Mouse (Mus musculus) frontal cortex, postnatal 14 days (tissue): ENCODE results near the gene Atp5b.
"Not testable (repeated sequence)": the region's sequence is repeated elsewhere in the genome, so short reads cannot be mapped to it uniquely, and the experiment has no call there.

Source experiments
- DNase-seq, 2 experiments: peaks; one replicate each; pipeline ENCODE4 v3.0.0; 2022; ENCODE audit warnings: low spot score in 2 of 2

Gene Atp5b

DNA sequence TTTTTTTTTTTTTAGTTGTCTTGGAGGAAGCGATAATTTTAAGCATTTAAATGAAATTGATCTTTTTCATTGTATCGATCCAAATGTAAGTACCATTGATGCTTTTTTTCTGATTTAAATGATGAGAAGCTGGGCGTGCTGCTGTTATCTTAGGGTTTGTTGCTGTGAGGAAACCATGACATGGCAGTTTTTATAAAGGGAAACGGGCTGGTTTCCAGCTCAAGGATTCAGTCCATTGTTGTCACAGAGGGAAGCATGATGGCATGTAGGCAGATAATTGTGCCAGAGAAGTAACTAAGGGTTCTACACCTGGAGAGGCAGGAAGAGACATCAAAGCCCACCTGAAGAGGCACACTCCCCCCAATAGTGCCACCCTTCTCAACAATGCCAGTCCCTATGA is 13.9 kb upstream of the Atp5b start:
- DNase-seq: no peak

DNA sequence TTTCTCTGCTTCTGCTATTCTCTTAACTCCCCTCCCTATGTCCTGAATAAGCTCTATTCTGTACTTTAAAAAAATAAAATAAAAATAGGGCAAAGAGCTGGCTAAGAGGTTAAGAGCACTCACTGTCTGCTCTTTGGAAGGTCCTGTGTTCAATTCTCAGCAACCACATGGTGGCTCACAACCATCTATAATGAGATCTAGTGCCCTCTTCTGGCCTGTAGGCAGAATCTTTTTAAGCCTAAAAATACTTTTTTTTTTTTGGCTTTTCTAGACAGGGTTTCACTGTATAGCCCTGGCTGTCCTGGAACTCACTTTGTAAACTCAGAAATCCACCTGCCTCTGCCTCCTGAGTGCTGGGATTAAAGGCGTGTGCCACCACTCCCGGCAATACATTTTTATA is 12.6 kb upstream of the Atp5b start:
- DNase-seq: not testable (repeated sequence)

DNA sequence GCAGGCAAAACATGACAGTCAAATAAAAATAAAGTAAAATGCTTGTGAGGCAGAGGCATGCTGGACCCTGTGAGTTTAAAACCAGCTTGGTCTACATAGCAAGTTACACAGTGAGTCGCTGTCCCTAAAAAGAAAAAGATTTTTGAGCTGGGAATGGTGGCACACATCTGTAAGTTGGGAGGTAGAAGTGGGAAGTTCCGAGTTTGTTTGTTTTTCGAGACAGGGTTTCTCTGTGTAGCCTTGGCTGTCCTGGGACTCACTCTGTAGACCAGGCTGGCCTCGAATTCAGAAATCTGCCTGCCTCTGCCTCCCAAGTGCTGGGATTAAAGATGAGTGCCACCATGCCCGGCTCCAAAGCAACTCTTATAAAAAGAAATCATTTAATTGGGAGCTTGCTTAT is 4.8 kb upstream of the Atp5b start:
- not testable (repeated sequence) for DNase-seq

DNA sequence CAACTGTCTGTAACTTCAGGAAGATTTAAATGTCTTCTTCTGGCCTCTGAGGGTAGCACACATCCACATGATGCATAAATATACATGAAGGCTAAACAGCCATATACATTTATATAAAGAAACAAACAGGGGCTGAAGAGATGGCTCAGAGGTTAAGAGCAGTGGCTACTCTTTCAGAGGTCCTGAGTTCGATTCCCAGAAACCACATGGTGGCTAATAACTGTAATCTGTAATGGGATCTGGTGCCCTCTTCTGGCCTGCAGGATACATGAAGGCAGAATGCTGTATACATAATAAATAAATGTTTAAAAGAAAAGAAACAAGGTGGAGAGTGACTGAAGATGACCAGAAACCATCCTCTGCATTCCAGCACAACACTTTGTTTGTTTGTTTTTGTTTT is 2.6 kb upstream of the Atp5b start:
- DNase-seq: no peak

DNA sequence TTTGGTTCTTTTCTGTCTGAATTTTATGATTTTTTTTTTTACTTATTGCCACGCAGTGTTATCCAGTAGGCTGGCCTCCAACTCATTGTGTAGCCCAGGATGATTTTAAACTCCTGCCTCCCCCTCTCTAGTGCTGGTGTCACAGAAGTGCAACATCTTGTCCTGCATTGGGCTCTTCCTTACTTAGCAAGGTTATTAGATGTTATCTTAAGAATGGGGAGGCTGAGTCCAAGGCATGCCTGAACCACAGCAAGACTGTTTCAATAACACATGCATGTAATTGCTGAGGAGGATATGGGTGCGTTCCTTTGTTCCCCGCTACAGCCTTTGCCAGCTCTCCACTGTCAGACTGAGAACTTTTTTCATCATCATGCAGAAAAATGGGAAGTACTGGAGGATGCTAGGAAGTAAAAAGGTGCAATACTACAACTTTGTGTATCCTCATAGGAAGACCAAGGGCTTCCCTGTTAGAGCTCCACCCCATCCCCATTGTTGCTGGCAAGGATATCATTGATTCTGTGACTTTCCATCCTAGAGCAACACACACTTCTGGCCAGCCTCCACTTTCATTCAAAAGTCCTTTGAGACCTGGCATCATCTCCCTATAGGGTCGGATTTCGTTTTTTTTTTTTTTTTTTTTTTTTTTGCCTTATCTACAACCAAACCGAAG is 1.1 kb upstream of the Atp5b start:
- no peak for DNase-seq

DNA sequence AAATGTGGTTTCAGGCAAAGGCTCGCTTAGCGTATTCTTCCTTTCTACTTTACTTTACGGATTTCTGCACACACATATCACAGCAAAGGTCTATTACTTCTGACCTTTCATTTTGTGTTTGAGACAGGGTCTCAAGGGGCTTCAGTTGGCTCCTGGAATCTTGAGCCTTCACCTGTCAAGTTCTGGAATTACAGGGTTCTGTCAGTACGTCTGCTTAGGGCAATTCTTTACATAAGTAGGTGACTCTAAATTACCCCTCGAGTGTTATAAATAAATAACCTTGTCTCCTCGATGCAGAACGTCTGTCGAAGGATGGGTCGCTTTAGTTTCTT is 630 bp upstream of the Atp5b start:
- no peak for DNase-seq

DNA sequence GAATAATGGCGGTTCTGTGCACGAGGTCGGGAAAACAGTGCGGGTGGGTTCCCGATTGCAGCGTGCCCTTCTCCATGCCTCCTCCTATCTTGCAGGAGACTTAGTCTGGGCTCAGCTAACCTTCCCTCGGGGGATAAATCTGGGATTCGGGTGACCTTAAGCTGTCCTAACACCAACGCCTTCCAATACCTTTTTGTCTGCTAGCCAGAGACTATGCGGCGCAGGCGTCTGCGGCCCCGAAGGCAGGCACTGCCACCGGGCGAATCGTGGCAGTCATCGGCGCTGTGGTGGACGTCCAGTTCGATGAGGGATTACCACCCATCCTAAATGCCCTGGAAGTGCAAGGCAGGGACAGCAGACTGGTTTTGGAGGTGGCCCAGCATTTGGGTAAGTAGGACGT is 615 bp downstream of the Atp5b start:
- peak in 1 of 2 experiments; percentile 27 for DNase-seq

DNA sequence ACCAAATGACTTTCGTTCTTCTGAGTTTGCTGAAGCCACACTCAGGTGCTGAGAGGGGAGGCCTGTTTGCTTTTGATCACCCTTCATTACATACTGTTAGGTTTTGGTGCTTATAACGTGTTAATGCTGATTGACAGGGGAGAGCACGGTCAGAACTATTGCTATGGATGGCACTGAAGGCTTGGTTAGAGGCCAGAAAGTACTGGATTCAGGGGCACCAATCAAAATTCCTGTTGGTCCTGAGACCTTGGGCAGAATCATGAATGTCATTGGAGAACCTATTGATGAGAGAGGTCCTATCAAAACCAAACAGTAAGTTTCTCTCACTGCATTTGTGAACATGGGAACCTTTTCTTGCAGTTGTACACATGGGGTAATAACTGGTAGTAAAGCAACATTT is 1.1 kb downstream of the Atp5b start:
- DNase-seq: no peak

DNA sequence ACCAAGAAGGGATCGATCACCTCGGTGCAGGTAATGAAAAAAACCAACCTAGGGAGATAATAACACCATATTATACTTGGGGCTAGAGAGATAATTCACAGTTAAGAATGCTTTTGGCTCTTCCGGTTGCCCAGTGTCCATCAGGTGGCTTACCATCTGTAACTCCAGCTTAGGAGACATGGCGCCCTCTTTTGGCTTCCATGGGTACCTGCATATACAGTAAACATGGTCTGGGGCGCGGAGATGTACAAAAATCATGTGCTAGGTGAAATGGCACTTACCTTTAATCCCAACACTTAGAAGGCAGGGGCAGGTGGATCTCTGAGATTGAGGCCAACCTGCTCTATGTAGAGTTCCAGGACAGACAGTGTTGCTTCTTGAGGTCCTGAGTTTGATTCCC is 3.3 kb downstream of the Atp5b start:
- DNase-seq: no peak

DNA sequence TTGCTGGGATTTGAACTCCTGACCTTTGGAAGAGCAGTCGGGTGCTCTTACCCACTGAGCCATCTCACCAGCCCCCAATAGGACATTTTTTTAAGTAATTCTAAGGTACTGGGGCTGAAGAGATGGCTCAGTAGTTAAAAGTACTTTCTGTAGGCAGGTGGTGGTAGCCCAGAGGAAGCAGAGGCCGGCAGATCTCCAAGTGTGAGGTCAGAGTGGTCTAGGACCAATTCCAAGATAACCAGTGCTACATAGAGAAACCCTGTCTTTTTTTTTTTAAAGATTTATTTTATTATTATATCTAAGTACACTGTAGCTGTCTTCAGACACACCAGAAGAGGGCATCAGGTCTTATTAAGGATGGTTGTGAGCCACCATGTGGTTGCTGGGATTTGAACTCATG is 4.1 kb downstream of the Atp5b start:
- DNase-seq: not testable (repeated sequence)

DNA sequence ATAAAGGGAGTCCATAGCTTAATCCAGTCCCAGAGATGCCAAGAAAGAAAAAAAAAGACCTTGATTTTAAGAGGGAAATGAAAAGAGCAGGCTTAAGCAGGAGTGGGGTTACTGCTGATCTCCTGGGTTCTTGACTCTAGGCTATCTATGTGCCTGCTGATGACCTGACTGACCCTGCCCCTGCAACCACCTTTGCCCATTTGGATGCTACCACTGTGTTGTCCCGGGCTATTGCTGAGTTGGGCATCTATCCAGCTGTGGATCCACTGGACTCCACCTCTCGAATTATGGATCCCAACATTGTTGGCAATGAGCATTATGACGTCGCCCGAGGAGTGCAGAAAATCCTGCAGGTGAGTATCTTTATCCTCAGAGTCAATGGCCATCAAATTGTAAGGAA is 5.1 kb downstream of the Atp5b start:
- DNase-seq: no peak

DNA sequence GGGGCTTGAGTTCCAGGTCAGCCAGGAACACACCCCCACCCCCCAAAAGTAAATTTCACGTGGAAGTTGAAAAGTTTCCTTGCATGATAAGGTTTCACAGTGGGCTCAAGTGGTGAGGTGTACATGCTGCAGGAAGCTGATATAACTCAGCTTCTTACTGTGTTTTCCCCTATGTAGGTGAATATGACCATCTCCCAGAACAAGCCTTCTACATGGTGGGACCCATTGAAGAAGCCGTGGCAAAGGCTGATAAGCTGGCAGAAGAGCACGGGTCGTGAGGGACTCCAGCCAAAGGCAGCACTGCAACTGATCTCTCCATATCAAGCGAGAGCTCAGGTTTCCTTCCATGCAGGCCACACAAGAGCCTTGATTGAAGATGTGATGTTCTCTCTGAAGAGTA is 6.8 kb downstream of the Atp5b start:
- DNase-seq: no peak

DNA sequence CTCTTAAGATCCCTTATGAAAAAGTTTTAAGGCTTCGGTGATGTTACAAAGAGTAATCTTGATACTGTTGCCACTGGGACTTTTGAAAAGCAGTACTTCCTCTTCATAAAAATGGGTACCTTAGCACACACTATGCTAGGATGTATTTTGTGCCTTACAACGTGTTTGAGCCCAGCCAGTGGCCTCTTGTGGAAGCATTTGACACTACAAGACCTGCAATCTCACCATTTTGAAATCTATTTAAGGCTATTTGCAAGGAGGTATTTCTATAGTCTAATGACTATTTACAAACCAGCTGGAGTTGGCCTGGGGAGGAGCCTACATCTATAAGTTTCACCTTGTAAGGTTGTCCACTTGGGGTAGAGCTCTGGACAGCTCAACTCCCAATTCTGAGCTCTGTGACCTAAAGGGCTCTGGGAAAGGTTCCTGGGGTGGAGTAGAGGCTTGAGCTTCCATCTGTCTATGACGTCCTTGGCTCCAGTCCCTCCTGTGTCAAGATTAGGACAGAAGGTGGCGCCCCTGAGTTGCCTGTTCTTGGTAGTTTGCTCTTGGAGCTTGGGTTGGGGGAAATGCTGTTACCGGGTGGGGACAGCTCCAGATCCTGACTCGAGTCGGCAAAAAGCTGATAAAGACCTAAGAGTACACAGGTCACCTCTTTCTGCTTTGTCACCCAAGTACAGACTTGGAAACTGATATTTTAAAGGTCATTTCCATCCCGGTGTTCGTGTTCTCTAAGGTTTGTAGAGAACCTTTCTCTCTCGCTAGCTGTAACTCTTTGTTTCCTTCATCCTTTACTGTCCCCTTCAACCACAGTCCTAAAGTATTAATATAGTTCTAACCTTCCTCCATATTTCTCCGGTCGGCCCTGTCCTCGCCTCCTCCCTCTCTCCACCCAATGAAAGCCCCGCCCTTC is 7.8 kb downstream of the Atp5b start:
- peak; percentile 80 to 85 for DNase-seq

DNA sequence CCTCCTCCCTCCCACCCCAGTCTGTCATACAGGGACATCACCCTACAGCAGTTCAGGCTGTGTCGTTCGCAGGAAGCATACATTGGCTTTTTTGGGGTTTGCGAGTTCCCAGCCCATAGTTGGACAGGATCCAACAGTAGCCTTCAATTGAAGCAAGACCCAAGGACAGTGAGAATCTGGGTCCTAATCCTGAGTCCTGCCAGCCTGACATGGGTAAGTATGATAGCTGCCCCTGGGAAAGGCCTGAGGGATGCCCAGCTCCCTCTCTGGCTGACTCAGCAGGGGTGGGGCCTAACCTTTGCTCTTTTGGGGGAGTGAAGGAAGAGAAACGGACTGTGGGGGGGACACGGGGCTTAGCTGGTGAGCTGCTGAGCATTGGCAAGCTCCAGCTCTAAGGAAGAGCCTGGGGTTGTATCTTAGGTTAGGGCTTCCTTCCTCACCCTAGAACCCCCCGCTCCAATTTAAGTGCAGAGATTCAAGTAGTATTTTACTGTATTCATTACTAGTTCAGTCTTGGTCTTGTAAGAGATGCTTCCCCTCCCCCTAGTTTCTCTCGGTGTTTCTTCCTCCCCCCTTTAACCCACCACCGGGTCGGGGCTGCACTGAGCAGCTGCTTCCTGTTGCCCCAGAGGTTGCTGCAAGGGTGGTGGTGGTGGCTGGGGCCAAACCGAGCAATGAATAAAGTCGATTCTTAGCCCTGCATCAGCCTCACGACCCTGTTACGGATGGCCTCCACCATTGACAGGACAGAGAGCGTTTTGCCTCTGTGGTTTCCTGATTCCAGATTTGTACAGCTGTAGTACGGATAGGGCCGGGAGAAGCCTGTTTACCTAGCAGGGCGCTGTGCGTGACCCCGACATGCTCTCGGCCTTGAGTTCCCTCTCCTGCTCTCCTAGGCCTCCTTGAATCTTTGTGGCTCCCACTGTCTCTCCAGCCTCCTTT is 8.8 kb downstream of the Atp5b start, which contains the start of gene Baz2a:
Gene Baz2a (plus strand): TSS at position 14 of the 942 bp plus-strand sequence.
- no peak for DNase-seq

DNA sequence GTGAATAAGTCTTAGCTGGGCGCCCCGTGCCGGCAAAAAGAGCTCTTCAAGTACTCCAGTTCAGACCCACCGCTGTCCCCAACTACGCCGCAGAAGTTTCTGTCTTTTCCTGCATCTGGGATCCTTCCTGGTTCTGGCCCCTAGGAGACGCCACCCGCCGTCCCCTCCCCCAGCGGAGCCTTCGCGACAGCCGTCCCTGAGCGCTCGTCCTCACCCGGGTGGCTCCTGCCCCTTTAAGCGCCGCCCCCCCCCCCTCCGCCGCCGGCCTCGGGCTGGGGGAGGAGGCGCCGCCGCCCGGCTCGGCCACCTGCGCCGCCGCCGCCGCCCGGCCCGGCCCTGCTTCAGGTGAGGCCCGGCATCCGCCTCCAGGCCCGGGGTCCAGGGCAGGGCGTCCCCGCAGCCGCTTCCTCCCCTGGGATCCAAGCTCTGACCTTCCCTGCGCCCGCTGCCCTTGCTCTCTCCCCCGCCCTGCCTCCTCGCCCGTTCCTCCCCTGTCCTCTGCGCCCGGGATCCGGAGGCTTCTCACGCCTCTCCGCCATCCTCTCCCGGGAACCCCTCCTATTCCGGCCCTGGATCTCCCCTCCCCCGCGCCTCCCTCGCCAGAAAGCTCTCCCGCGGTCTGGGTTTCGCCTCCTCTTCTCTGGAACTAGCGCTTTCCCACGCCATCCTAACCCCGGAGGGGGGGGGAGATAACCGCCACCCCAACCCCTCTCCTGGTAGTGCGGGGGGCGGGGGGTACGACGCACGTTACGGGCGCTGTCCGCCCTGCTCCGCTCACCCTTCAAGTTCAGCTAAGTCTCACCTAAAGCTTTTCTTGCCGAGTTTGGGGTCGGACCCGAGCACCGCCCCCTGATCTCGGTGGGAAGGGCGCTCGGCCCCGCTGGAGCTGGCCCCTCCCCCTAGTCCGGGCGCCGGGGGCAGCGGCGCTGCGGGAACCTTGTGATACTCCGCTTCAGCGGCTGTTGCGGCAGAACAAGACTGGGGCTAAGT is 9.7 kb downstream of the Atp5b start:
- DNase-seq: peak; percentile 61 to 65

DNA sequence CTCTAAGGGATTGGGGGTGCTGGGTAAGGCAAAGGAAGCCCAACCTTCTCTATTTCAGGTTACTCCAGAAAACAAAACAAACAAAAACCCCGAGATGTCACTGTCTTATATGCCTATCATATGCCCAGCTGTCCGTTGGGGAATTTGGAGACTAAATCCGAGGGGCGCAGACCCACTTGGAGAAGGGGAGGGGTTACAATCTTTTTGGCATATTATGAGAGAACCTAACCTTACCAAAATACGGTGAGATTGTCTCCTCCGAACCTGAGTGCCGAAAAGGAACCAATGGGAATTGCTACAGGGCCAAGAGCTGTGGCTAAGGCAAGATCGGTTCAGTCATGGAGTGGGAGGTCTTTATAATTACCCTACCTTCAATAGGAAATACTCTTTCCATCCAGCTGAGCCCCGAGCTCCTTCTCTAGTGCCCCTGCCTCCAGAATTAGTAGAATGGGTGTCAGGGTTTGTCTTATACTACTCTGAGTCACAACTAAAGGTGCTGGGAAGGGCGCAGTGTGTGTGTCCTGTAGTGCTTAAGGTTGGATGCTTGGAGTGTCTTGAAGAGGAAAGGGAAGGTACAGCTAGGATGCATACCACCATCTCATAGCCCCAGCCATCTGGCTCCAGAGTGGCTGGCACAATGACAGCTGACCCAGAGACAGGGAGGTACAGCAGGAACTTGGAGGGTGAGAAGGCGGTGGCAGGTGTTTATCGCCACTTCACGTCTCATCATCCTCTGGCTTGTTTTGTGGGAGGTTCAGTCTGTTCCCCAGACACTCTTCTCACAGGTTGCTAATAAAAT is 10.6 kb downstream of the Atp5b start:
- DNase-seq: no peak

DNA sequence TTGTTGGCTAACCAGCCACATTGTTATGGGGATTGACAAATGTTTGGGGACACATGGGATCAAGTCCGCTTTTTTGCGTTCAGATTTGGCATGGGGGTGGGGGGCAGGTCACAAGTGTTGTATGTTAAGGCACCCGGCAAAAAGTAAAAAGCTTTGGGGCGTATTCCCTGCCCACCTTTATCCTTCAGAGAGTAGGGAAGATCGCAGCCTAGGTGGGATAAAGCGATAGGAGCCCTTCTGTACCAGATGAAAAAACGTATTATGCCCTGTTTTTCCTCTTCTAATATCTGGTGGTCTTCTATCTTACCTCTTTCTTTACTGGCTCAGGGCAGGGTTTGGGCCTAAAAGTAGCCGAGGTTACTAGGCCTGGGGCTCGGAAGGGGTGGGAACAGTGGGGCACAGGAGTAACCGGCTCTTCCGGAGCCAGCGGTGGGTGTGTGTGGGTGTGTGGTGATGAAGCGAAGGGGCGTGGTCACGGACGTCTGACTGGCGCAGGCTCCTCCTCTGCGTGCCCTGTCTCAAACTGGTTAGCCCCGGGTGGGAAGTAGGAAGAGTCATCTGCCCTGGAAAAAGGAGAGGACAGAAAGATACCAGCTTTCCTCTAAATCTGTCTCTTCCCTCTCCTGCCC is 11.4 kb downstream of the Atp5b start:
- DNase-seq: peak; percentile 44 to 57

DNA sequence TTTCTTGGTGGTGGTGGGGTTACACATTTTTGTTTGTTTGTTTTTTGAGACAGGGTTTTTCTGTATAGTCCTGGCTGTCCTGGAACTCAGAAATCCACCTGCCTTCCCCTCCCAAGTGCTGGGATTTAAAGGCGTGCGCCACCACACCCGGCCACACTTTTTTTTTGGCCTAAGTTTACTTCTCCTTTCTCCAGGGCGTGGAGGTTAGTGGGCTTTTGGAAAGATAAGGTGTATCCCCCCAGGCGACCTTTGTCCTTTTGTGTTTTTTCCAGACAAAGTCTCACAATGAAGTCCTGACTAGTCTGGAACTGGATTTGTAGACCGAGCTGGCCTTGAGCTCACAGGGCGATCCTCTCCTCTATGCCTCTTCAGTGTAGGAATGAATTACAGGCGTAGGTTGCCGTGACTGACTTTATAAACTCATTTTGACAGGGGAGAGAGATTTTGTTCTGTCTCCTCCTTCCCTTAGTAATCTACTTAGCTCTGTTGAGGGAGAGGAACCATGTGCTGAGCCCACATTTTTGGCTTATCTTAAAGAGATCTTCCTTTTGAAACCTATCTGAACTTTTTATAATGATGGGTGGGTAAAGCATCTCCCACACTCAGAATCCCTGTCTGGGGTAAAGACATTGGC is 12.0 kb downstream of the Atp5b start:
- DNase-seq: no peak

DNA sequence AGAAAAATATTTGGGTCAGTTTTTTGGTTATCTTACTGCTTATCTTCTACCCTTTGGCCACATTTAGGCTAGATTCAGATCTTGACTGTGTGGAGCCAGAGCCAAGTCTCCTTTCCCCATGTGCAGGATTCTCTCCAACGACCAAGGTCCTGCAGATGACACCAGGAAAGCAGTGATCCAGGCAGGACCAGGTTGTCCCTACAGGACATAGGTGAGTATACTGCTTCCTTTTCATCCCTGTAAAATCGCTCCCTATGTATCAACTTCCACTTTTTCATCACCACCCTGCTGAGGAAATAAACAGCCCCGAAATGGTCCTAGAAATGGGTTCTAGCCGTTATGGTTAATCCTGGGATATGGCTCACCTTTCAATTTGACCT is 13.2 kb downstream of the Atp5b start:
- no peak for DNase-seq
